Mouse (Mus musculus): ENCODE data around the gene Mfsd6l.

Gene Mfsd6l

GRCm38 (mm10) chr11:68553981-68554471 lies 2.0 kb upstream of the Mfsd6l start:
- DNase-seq (ENCODE audit: low spot score), result peak; percentile 32

GRCm38 (mm10) chr11:68559546-68559945 lies 3.6 kb downstream of the Mfsd6l start:
- DNase-seq (ENCODE audit: low spot score), result no peak

GRCm38 (mm10) chr11:68561957-68562950 lies 6.3 kb downstream of the Mfsd6l start:
- DNase-seq (ENCODE audit: low spot score), result no peak

- no peak for DNase-seq (ENCODE audit: low spot score)
These were observed 8.5 kb downstream of the Mfsd6l start for GRCm38 (mm10) chr11:68564356-68565031.

- no peak for DNase-seq (ENCODE audit: low spot score)
These were observed 9.0 kb downstream of the Mfsd6l start for GRCm38 (mm10) chr11:68565032-68565429.

- DNase-seq (ENCODE audit: low spot score), result peak; percentile 97
These were observed 10.6 kb downstream of the Mfsd6l start for GRCm38 (mm10) chr11:68566447-68567059.

GRCm38 (mm10) chr11:68570861-68571260 lies 14.9 kb downstream of the Mfsd6l start:
- DNase-seq (ENCODE audit: low spot score), result no peak

- no peak for DNase-seq (ENCODE audit: low spot score)
These were observed 21.1 kb downstream of the Mfsd6l start for GRCm38 (mm10) chr11:68577076-68577475.

GRCm38 (mm10) chr11:68579462-68579881 lies 23.5 kb downstream of the Mfsd6l start:
- no peak for DNase-seq (ENCODE audit: low spot score)

- no peak for DNase-seq (ENCODE audit: low spot score)
These were observed 24.6 kb downstream of the Mfsd6l start for GRCm38 (mm10) chr11:68580566-68580965.

- DNase-seq (ENCODE audit: low spot score), result no peak
These were observed 27.2 kb downstream of the Mfsd6l start for GRCm38 (mm10) chr11:68583225-68583624.

- DNase-seq (ENCODE audit: low spot score), result no peak
These were observed 28.0 kb downstream of the Mfsd6l start for GRCm38 (mm10) chr11:68583906-68584480.

GRCm38 (mm10) chr11:68585890-68586289 lies 29.9 kb downstream of the Mfsd6l start:
- peak; percentile 57 for DNase-seq (ENCODE audit: low spot score)

GRCm38 (mm10) chr11:68586721-68587120 lies 30.7 kb downstream of the Mfsd6l start, which contains the start of gene Ccdc42:
Gene Ccdc42 (plus strand): TSS chr11:68587021.
- no peak for DNase-seq (ENCODE audit: low spot score)

- peak; percentile 85 for DNase-seq (ENCODE audit: low spot score)
These were observed 33.2 kb downstream of the Mfsd6l start for GRCm38 (mm10) chr11:68589055-68589809.

GRCm38 (mm10) chr11:68591708-68592107 lies 35.7 kb downstream of the Mfsd6l start:
- DNase-seq (ENCODE audit: low spot score), result no peak

- no peak for DNase-seq (ENCODE audit: low spot score)
These were observed 37.3 kb downstream of the Mfsd6l start for GRCm38 (mm10) chr11:68593247-68593646.

- no peak for DNase-seq (ENCODE audit: low spot score)
These were observed 41.9 kb downstream of the Mfsd6l start for GRCm38 (mm10) chr11:68597912-68598311.

- DNase-seq (ENCODE audit: low spot score), result no peak
These were observed 44.6 kb downstream of the Mfsd6l start for GRCm38 (mm10) chr11:68600551-68601021.

- peak; percentile 45 for DNase-seq (ENCODE audit: low spot score)
These were observed 45.6 kb downstream of the Mfsd6l start for GRCm38 (mm10) chr11:68601486-68601991.
